Mouse (Mus musculus): ENCODE results near the gene Kdm4d.
A peak's percentile ranks its signal among the peaks of the same experiment; 100 is the strongest.
"Not testable (repeated sequence)": the region's sequence is repeated elsewhere in the genome, so short reads cannot be mapped to it uniquely, and the experiment has no call there.

The Kdm4d gene

DNA sequence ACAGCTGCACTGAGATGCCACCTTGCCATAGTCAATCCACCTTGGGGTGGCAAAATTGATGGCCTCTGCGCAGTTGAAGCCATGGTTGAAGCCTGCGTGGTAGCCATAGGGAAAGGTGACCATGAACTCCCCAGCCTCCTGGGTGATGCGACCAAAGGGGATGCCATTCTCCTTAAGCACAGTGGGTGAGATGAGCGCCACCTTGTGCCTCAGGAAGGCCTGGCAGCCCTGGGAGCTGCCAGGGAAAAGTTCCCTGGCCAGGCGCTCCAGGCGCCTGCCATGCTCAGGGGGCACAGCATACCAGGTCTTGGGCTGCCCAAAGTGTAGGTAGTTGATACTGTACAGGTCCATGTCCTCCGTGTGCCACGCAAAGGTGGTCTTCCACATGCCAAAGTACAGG, 49.2 kb downstream of the Kdm4d start:
- not testable (repeated sequence) for DNase-seq (ENCODE audit: low read depth)

- not testable (repeated sequence) for DNase-seq (ENCODE audit: low read depth)
Observed at GRCm38 (mm10) chr9:14447086-14447485, 53.2 kb downstream of the Kdm4d start.

DNA sequence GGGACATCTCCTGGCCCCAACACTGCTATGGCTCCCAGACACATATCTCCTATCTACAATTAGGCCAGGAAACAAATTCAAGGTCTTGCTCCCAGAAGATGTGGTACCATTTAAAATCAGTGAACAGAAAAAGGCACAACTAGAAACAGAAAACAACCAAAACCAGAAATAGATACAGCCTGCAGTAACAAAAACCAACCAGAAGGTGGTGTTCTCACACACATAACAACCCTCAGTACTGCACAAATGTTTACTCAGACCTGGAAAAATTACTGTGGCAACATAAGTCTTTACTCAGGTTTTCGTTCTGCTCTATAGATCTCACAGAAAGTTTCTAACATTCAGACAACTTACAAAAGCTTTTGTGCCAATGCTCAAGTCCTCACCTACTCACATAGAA, 59.9 kb downstream of the Kdm4d start:
- peak; percentile 24 for DNase-seq (ENCODE audit: low read depth)

DNA sequence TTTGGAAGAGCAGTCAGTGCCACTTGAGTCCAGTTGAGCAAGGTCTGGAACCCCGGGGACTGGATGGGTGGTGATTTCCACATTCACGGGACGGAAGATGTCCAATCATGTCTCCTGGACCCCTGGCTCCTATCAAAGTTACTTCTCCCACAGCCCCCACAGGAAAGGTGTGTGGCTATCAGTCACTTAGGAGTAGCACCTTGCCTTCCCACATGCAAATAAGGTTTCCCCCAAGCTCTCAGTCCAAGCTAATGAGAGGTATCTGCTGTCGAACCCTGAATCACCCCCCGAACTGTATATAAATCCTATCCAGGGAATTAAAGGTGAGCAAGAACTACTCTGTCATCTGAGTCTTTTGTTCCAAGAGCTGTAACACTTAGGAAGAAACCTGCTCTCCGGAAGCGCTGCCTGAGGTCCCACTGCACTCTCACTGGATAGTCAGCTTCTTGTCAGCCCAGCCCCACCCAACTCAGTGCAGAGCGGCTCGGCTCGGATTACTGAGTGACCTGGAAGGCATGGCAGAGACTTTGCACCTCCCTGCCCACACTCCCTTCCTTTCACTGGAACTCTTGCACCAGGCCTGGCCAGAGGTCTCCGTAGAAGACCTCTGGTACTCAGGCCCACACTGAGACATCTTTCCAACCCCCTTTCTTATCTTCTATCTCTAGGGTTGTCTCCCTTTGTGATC, 66.9 kb downstream of the Kdm4d start:
- no peak for DNase-seq (ENCODE audit: low read depth)

Measured in induced T-regulatory cell, adult 2 months (primary cell).